Mouse (Mus musculus) frontal cortex, adult 2 months (tissue): ENCODE results near the gene Bcl2l13. TPM values are rescaled to one million over a fixed set of nuclear protein-coding genes. Genes with fewer than 3 reads are reported as not detected.
"Not testable (repeated sequence)": the region's sequence is repeated elsewhere in the genome, so short reads cannot be mapped to it uniquely, and the experiment has no call there.

ENCODE experiments used
- DNase-seq, 2 experiments: peaks; one replicate each; pipeline ENCODE4 v3.0.0; 2022; ENCODE audit warnings: low spot score in 1 of 2; ENCODE audit errors: extremely low spot score in 1 of 2
- polyA plus RNA-seq: library from polyadenylated mRNA; depleted of rRNA; stranded (reverse); fragments of >200 nt; gene quantifications from 2 replicates; pipeline ENCODE4 v1.2.3, GENCODE M21; 2012; rRNA removed

Bcl2l13 gene
- polyA plus RNA-seq: 22.3 and 23.8 TPM in 2 replicates

- peak; percentile 82 to 95 for DNase-seq
Observed at GRCm38 (mm10) chr6:120835474-120836374, at the start of gene Bcl2l13. Gene Bcl2l13 (plus strand): TSS chr6:120836212.

DNA sequence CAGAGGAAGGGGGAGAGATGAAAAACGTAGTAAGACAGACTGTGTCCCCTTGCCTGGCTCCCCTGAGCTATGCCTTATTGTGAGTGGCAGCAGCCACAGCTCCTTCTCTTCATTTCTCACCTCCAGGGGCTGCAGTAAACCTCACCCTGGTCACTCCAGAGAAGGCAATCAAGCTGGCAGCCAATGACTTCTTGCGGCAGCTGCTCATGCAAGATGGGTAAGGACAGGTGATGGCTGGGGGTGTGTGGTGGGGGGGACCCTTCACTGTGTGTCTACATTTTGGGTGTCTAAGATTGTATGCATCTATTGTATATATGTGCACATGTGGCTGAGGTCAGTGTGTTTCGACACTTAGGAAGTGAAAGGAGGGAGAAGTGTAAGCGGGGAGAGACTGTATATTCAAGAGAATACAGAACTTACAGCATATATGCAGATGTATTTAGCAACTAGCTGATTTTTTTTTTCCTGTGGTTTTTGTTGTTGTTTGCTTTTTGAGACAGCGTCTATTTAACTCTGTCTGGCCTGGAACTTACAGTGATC lies 47.9 kb upstream of the Bcl2l13 start:
- no peak for DNase-seq

- DNase-seq: no peak
Observed at GRCm38 (mm10) chr6:120788904-120789303, 47.1 kb upstream of the Bcl2l13 start.

DNA sequence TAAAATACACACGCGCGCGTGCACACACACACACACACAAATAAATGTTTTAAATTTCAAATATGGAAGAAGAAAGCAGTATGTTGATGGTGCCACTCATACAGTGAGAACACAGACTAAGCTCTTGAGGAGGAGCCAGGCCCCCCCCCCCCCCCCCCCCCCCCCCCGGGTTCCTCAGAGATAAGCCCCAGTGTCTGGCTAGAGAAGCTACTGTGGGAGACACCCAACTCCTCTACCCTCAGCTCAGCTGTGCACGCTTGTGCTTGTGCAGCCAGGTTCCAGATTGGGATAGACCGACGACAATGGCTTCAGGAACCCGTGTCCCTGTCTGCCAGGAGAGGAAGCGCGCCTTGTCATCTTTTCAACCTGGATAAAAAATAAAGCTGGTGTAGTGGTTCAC lies 45.9 kb upstream of the Bcl2l13 start:
- DNase-seq: no peak

DNA sequence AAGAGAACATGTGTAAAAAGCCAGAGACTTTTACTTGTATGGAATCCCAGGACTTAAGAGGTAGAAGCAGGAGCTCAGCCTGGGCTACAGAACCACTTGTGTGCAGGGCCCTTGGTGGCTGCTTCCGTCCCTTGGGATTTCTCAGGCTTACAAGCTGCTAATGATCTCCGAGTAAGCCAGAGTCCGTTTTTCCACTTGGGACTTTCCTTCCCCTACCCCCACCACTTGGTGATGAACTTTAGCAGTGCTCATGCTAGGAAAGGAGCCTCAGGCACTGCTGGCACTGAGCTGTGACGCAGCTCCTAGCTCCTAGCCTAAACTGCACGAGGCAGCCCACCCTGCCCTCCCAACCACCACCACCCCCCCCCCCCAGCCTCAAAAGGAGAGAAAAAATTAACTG lies 45.3 kb upstream of the Bcl2l13 start:
- DNase-seq: no peak

DNA sequence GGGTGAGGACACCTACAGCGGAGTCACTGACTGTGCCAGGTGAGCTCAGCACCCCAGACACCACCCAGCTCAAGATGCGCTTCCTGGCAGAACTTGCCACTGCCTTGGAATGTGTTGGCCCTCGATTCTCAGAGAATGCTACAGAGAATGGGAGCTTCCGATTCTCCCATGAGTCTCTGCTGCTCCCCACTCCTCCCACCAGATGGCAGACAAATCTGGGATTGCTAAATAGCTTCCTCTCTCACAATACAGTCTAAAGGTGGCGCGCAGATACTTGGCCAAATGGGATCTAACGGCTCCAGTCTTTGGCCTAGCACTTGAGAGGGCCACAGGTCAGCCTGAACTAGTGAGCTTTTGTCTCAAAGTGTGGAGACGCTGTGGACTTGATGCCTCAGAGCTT lies 43.1 kb upstream of the Bcl2l13 start:
- DNase-seq: peak in 1 of 2 experiments; percentile 69

- no peak for DNase-seq
Observed at GRCm38 (mm10) chr6:120795422-120796086, 40.5 kb upstream of the Bcl2l13 start.

- peak; percentile 63 to 77 for DNase-seq
Observed at GRCm38 (mm10) chr6:120796111-120796510, 39.9 kb upstream of the Bcl2l13 start.

DNA sequence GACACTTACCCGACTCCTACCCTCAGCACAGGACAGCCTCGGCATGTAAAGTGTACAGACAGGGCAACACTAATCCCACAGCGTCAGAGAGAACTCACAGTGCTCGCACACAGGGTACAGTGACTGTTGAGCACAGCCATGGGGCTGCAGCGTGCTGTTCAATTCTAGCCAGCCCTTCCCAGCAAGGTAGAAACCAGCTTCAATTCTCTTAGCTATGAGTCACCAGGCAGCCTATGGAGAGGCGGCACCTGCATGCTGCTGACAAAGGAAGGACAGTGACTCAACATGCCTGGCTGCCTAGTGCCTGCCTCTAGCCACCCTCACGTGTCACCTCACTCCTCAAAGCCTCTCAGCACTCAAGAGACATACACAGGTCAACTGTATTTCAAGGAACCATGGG lies 38.0 kb upstream of the Bcl2l13 start:
- peak in 1 of 2 experiments; percentile 55 for DNase-seq

DNA sequence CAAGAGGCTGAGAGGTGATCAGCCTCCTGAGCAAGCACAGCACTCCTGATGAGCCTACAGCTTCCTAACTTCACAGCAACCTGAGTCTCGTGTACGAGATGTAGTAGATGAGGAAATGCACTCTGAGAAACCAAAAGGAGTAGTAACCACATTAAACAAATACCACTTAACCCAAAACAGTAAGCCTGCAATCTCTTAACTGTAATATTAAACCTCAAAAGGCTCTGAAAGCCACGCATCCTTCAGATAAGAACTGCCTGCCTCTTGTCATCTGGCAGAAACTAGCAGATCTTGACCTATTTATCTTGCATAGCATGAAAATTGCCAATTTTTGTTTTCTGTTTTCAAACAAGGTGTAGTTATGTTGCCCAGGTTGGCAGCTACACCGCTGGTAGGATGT lies 37.1 kb upstream of the Bcl2l13 start:
- DNase-seq: no peak

GRCm38 (mm10) chr6:120799581-120800041 lies 36.4 kb upstream of the Bcl2l13 start:
- DNase-seq: no peak

DNA sequence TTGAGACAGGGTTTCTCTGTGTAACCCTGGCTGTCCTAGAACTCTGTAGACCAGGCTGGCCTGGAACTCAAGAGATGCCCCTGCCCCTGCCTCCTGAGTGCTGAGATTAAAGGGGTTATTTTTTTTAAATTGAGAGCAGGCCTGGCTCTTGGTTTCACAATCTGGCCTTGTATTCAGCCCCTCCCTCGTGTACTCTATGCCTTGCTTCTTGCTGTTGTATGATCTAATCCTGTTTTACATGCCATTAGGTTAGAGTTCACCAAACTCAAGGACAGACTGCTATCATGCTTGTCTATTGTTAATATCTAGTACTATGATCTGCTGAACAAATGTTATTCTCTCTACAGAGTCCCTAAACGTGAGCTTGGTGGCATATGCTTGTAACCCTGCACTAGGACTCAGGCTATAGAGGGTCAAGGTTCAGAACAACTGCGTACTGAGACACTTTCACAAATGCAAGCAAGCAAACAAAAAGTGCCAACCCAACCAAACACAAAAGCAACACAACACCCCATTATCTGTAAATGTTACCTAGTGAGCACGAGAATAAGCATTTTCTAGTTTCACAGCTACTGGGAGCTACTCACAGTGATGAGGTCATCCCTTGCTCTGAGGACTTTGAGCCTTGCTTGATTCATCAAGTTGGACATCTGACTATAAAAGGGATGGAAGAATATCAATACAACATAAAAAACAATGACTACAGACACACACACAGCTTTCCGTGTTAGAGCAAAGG lies 28.8 kb upstream of the Bcl2l13 start:
- DNase-seq: no peak

- DNase-seq: no peak
Observed at GRCm38 (mm10) chr6:120807738-120808081, 28.3 kb upstream of the Bcl2l13 start.

DNA sequence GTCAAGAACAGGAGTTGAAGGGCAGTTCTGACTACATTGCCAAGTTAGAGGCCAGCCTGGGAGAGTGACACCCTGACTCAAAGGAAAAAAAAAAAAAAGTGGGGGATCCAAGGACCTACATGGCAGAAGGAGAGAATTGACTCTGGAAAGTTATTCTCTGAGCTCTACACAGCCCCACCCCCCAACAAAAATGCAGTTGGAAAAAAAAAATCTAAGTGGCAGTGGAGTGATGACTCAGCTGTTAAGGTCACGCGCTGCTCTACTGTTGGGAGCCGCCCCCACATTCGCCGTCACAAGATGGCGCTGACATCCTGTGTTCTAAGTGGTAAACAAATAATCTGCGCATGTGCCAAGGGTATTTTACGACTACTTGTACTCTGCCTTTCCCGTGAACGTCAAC lies 24.0 kb upstream of the Bcl2l13 start:
- DNase-seq: not testable (repeated sequence)

DNA sequence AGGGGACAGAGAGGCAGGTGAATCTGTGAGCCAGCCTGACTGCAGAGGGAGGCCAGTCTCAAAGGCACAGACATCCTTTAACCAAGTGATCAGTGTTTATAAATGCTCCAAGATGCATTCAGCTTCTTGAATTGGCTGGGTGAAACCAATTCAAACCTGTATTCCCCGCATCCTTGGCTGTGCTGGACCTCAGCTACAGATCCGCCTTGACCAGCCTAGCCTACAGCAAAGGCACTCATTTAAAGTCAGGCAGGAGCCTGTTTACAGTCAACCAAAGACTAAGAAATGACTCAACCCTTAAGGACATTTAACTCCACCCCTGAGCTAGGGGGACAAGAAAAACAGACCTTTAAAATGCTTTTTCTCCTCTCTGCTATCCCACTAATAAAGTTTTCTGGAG lies 16.7 kb upstream of the Bcl2l13 start:
- no peak for DNase-seq

DNA sequence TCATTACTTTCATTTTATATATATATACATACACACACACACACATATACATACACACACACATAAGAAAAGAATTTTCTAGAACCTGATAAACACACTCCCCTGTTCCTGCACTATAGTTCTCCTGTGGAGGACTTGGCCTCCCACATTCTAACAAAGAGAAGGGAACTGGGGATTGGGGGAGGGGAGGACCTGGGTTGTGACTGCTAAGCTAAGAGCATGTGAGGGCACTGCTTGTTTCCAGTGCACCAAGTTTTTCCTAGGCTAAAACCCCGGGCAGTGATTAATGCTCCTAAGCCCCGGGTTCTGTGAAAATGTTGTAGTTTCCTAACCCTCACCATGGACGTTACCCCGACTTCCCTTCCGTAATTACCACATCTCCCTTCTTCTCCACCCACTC lies 15.9 kb upstream of the Bcl2l13 start:
- DNase-seq: no peak

DNA sequence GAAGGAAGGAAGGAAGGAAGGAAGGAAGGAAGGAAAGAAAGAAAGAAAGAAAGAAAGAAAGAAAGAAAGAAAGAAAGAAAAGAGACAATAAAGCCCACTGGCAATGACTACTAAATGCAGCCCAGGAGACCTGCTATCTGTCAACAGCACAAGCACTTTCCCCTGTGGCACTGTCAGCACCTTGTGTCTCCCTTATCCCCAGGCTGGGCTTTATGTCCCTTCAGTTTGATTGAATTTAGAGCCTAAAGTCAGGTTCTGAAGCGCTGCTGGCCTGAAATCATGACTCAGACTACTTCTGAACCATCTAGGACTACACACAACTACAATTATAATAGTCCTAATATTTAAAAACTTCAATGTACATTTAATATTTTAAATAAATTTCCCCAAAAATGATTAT lies 15.1 kb upstream of the Bcl2l13 start:
- DNase-seq: no peak

DNA sequence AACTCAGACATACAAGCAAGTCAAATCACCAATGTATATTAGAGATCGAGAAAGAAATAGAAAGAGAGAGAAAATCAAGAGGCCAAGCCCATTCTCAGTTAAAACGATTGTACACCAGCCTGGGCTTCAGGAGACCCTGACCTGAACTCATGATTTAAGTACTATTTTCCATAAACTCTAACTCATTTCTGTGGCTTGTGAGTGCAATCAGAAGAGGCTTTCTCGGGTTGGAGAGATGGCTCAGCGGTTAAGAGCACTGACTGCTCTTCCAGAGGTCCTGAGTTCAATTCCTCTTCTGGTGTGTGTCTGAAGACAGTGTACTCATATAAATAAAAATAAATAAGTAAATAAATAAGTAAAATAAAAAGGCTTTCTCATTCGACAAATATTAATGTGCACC lies 14.3 kb upstream of the Bcl2l13 start:
- no peak for DNase-seq

DNA sequence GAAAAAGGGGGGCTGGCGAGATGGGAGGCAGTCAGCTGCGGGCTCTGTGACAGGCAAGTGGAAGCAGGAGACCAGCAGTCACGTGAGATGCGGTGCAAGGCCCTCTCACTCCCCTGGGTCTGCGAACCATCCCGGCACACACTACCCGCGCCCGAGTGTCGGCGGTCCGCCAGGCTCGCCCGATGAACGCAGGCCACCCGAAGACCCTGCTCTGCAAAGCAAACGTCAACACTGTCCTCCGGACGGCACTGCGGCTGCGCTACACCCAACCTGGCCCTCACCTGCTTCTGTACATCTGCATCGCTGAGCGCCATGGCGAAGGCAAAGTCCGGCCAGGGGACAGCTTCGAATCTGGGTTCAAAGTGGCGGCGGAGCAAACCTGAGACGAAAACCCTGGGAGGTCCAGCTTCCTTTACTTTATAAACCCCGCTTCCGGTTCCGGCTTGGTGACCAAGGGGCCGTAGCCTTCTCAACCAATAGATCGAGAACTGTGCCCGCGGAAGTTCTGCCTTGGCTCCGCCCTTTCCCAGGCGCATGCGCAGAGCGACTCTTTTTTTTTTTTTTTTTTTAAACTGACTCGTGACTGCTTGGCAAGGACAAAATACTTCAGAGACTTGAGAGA lies 13.6 kb upstream of the Bcl2l13 start, which contains the start of gene Atp6v1e1:
TSS of gene Atp6v1e1 (minus strand) at position 487 of the 622 bp plus-strand sequence.
- peak; percentile 91 to 95 for DNase-seq

GRCm38 (mm10) chr6:120822937-120823614 lies 12.9 kb upstream of the Bcl2l13 start:
- no peak for DNase-seq
